Mouse (Mus musculus) limb, embryonic 15.5 days (tissue): Measurements from ENCODE around the gene Peak1. TPM values are rescaled to one million over a fixed set of nuclear protein-coding genes. Genes with fewer than 3 reads are reported as not detected.
A peak's percentile ranks its signal among the peaks of the same experiment; 100 is the strongest.
"Not testable (repeated sequence)": the region's sequence is repeated elsewhere in the genome, so short reads cannot be mapped to it uniquely, and the experiment has no call there.

ENCODE experiments used
- ATAC-seq: fragments of 200-750 bp; cut with Nextera tagmentation; 2 replicates; pipeline ENCODE4 v1.8.0; 2017; ENCODE audit warnings: low read depth, moderate TSS enrichment; ENCODE audit not compliant: insufficient number of reproducible peaks, low FRiP score, low TSS enrichment
- H3K27ac ChIP-seq: fragments of 300-500 bp; sonication (generic); 2 replicates; pipeline ENCODE4 v1.5.1; 2015; ENCODE audit warnings: moderate library complexity, mild to moderate bottlenecking, inconsistent platforms
- H3K27me3 ChIP-seq: fragments of 300-500 bp; sonication (generic); 2 replicates; pipeline ENCODE4 v1.6.1; 2015; ENCODE audit warnings: inconsistent platforms
- H3K36me3 ChIP-seq: fragments of 300-500 bp; sonication (generic); 2 replicates; pipeline ENCODE4 v1.6.1; 2015; ENCODE audit warnings: inconsistent platforms
- H3K4me1 ChIP-seq: fragments of 300-500 bp; sonication (generic); 2 replicates; pipeline ENCODE4 v1.6.1; 2015; ENCODE audit warnings: inconsistent platforms
- H3K4me2 ChIP-seq: fragments of 300-500 bp; sonication (generic); 2 replicates; pipeline ENCODE4 v1.6.1; 2015; ENCODE audit warnings: mild to moderate bottlenecking, inconsistent platforms
- H3K4me3 ChIP-seq: fragments of 300-500 bp; sonication (generic); 2 replicates; pipeline ENCODE4 v1.5.1; 2015; ENCODE audit warnings: mild to moderate bottlenecking, inconsistent platforms
- H3K9ac ChIP-seq: fragments of 300-500 bp; sonication (generic); 2 replicates; pipeline ENCODE4 v1.6.1; 2015; ENCODE audit warnings: inconsistent platforms
- H3K9me3 ChIP-seq: fragments of 300-500 bp; sonication (generic); 2 replicates; pipeline ENCODE4 v1.6.1; 2016; ENCODE audit warnings: inconsistent platforms
- WGBS: fragments of 180-500 bp; shearing (Covaris S2); methylation state at CpG from one replicate; pipeline ENCODE4 v1.1.7; 2015; 5-methylcytosine and 5-hydroxymethylcytosine counted together
- polyA plus RNA-seq: library from polyadenylated mRNA; unstranded; fragments of >200 nt; fragmentation: Nextera tagmentation; extraction: Ambion mirVana; gene quantifications from 2 replicates; pipeline ENCODE4 v1.2.1, GENCODE M21; 2015

The Peak1 gene
- polyA plus RNA-seq, 1 experiment from 2014 or later, result 11.8 TPM

- not testable (repeated sequence) for H3K9me3 ChIP-seq, H3K4me2 ChIP-seq, H3K36me3 ChIP-seq, H3K4me1 ChIP-seq, ATAC-seq, H3K4me3 ChIP-seq, H3K27ac ChIP-seq, H3K27me3 ChIP-seq, H3K9ac ChIP-seq
- WGBS, result 69% methylated on average over 29 of the region's 29 CpGs
Measured at GRCm38 (mm10) chr9:56437300-56437892, 19.5 kb upstream of the Peak1 start.

DNA sequence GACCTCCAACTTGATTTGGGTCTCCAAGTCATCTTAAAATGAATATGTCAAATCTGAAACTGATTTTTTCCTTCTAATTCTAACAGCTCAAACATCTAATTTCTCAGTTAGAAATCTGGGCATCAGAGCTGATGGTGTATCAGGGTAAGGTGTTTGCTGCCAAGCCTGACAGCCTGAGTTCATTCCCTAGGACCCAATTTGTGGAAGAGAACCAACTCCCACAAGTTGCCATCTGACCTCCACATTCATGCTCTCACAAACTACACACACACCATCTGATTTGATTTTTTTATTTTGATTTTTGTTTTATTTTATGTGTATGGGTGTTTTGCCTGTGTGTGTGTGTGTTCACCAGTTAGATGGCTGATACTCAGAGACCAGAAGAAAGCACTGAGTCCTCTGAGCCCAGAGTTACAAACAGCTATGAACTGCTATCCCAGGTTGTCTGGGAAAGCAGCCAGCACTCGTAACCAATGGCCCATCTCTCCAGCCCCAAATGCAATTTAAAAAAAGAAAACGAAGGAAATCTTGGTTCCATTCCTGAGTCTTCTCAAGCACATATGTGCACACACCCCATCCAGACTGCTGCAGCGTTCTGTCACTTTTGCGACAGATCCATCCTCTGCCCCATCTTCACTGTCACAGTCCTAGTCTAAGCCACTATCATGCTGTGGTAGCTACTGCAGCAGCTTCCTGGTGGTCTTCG is 18.1 kb upstream of the Peak1 start:
- Histone ChIP-seq H3K9ac (no peak overlapping the region), H3K9me3 (no peaks in the 10 kb centered on the region), H3K27ac (peak overlapping the region; percentile 22; the same call in 1 of the 2 replicates), H3K27me3 (no peaks in the 10 kb centered on the region), H3K4me1 (peaks cover 3% of the 10 kb centered on the region), H3K36me3 (no peaks in the 10 kb centered on the region), H3K4me2 (no peak overlapping the region), H3K4me3 (no peak overlapping the region)
- WGBS, result 48% methylated on average over 5 of the region's 5 CpGs
- ATAC-seq, result no peak

GRCm38 (mm10) chr9:56424861-56425260 is 7.0 kb upstream of the Peak1 start:
- no peak overlapping the region for H3K4me2 ChIP-seq
- no peak overlapping the region for H3K4me3 ChIP-seq
- H3K4me1 ChIP-seq, result peaks cover 7% of the 10 kb centered on the region
- no peaks in the 10 kb centered on the region for H3K36me3 ChIP-seq
- H3K9me3 ChIP-seq, result no peaks in the 10 kb centered on the region
- H3K27ac ChIP-seq, result no peak overlapping the region
- 79% methylated on average over 4 of the region's 4 CpGs for WGBS
- no peak for ATAC-seq
- no peak overlapping the region for H3K9ac ChIP-seq
- no peaks in the 10 kb centered on the region for H3K27me3 ChIP-seq

GRCm38 (mm10) chr9:56421991-56422390 is 4.1 kb upstream of the Peak1 start:
- no peak overlapping the region for H3K4me3 ChIP-seq
- 72% methylated on average over 5 of the region's 5 CpGs for WGBS
- ATAC-seq, result no peak
- H3K4me1 ChIP-seq, result peaks cover 12% of the 10 kb centered on the region
- no peak overlapping the region for H3K27ac ChIP-seq
- no peaks in the 10 kb centered on the region for H3K9me3 ChIP-seq
- H3K9ac ChIP-seq, result no peak overlapping the region
- no peak overlapping the region for H3K4me2 ChIP-seq
- no peaks in the 10 kb centered on the region for H3K36me3 ChIP-seq
- no peaks in the 10 kb centered on the region for H3K27me3 ChIP-seq

DNA sequence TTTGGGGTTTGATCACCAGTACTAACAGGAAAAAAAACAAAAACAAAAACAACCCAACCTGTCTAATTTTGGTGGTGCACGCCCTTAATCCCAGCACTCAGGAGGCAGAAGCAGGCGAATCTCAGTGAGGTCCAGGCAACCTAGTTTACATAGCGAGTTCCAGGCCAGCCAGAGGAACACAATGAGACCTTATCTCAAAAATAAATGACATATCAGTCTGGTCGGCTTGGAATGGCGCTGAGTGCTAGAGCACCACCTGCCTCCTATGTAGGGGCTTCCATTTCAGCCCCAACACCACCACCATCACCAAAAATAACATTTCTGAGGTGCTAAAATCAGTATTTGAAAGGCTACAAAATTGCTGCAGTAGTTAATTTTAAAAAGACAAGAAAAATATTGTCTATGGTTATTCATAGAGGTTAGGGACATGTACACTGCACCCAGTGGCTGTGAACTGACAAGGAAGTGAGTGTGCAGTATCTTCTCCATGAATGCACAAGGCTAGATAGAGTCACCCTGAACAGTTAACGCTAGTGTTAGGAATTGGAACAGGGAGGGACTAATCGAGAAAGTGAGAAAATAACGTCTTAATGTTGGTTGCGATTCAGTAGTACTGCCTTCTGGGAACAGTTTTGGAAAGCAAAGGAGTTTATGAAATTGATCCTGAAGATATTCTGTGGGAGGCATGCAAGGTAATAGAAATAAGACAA is 3.2 kb upstream of the Peak1 start:
- H3K27me3 ChIP-seq, result no peaks in the 10 kb centered on the region
- H3K4me3 ChIP-seq, result no peak overlapping the region
- H3K9me3 ChIP-seq, result no peaks in the 10 kb centered on the region
- 86% methylated on average over 9 of the region's 9 CpGs for WGBS
- H3K36me3 ChIP-seq, result no peaks in the 10 kb centered on the region
- peaks cover 13% of the 10 kb centered on the region for H3K4me1 ChIP-seq
- no peak overlapping the region for H3K9ac ChIP-seq
- H3K27ac ChIP-seq, result no peak overlapping the region
- ATAC-seq, result no peak
- no peak overlapping the region for H3K4me2 ChIP-seq

DNA sequence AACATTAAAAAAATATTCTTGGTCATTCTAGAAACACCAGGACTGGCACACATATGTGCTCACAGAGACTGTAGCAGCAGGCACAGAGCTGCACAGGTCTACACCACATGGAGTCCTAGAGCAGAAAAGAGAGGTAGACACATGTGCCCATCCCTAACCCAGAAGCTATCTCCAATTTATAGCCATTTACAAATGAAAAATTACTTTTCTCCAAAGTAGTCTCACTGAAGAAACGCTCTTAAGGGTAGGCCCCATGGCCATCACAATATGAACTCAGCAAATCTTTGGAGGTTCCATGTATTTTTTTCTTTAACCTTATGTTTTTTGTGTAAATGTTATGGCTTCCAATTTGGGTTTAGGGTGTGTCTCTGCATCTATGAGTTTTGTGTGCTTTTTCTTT is 2.4 kb upstream of the Peak1 start:
- Histone ChIP-seq H3K4me2 (no peak overlapping the region), H3K4me3 (no peak overlapping the region), H3K27me3 (no peaks in the 10 kb centered on the region), H3K36me3 (no peaks in the 10 kb centered on the region), H3K4me1 (peaks cover 13% of the 10 kb centered on the region), H3K9ac (no peak overlapping the region), H3K27ac (no peak overlapping the region), H3K9me3 (no peaks in the 10 kb centered on the region)
- no peak for ATAC-seq
- 96% methylated on average over 1 of the region's 1 CpGs for WGBS

GRCm38 (mm10) chr9:56418738-56419239 is 922 bp upstream of the Peak1 start:
- H3K27ac ChIP-seq, result peak overlapping the region; percentile 96
- WGBS, result under 1% methylated on average over 11 of the region's 11 CpGs
- H3K4me2 ChIP-seq, result peak overlapping the region; percentile 62
- peak; percentile 28; the same call in 1 of the 2 replicates for ATAC-seq
- no peaks in the 10 kb centered on the region for H3K36me3 ChIP-seq
- H3K4me3 ChIP-seq, result peak overlapping the region; percentile 85
- no peaks in the 10 kb centered on the region for H3K27me3 ChIP-seq
- peaks cover 13% of the 10 kb centered on the region for H3K4me1 ChIP-seq
- no peaks in the 10 kb centered on the region for H3K9me3 ChIP-seq
- peak overlapping the region; percentile 55; the same call in 1 of the 2 replicates for H3K9ac ChIP-seq

DNA sequence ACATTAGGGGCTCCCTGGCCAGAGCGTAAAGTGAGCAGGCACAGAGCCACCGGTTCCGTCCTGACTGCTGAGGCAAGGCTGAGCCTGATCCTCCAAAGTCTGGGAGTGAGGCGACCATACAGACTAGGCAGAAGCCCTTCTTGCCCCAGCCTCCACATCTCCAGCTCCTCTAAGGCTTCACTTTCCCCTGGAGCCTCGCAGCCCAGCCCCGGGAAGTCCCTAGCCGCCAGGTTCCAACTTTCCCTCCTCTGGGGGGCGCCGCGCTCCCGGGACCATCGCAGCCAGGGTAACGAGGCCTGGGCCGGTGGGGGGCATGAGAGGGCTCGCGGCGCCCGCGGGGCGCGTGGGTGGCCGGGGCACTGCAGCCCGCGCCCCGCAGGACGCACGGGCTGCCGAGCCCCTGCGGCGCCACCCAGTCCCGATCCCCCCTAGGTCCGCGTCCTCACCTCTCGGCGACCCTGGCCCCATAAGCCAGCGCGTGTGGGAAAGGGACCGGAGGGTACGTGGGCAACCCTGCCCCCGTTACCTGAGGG is 386 bp downstream of the Peak1 start:
- peak overlapping the region; percentile 85 for H3K4me3 ChIP-seq
- H3K9ac ChIP-seq, result peak overlapping the region; percentile 77
- WGBS, result under 1% methylated on average over 39 of the region's 40 CpGs
- H3K27me3 ChIP-seq, result no peaks in the 10 kb centered on the region
- peak; percentile 56 for ATAC-seq
- peak overlapping the region; percentile 96 for H3K27ac ChIP-seq
- no peaks in the 10 kb centered on the region for H3K36me3 ChIP-seq
- peak overlapping the region; percentile 62 for H3K4me2 ChIP-seq
- peaks cover 13% of the 10 kb centered on the region for H3K4me1 ChIP-seq
- no peaks in the 10 kb centered on the region for H3K9me3 ChIP-seq

GRCm38 (mm10) chr9:56415935-56416607 is 1.8 kb downstream of the Peak1 start:
- 51% methylated on average over 4 of the region's 4 CpGs for WGBS
- H3K27me3 ChIP-seq, result no peaks in the 10 kb centered on the region
- H3K4me2 ChIP-seq, result no peak overlapping the region
- H3K9me3 ChIP-seq, result no peaks in the 10 kb centered on the region
- no peak for ATAC-seq
- no peak overlapping the region for H3K9ac ChIP-seq
- H3K27ac ChIP-seq, result no peak overlapping the region
- peaks cover 11% of the 10 kb centered on the region for H3K4me1 ChIP-seq
- no peaks in the 10 kb centered on the region for H3K36me3 ChIP-seq
- no peak overlapping the region; the same call in 1 of the 2 replicates for H3K4me3 ChIP-seq

DNA sequence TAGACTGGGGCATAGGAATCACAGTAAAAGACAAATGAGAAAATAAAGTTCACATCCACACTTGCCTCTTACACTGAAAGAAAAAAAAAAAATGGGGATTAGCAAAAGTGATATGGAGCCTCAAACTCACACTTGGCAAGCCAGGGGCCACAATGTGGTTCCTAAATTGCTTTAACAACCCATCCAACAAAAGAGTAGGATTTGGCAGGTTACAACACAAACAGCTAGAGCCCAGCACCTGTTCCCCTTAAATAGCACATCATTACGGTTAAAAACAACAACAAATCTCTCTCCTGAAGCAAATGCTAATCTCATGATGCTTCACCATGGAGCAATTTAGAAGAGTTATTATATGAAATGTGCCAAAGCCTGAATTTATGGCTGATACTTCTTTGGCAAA is 2.5 kb downstream of the Peak1 start:
- WGBS, result 78% methylated on average over 1 of the region's 1 CpGs

DNA sequence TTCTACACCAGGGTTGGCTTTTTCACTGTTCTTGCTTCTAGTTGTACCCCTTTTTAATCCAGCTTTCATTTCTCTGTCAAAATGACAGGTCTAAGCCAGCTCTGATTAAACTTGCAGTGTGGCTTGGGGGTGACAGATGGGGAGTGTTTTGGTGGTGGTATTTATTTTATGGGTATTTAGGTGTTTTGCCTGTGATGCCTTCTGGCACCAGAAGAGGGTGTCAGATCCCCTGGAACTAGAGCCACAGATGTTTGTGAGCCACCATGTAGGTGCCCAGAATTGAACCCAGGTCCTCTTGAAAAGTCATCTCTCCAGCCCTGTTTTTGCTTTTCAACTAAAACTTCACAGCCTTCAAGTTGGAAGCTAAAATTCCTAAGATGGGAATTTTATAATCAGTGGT is 3.5 kb downstream of the Peak1 start:
- Histone ChIP-seq H3K27ac (no peak overlapping the region), H3K36me3 (no peaks in the 10 kb centered on the region), H3K4me1 (0 out of 2 replicates have a peak, but pooled peaks cover 6% of the 10 kb centered on the region), H3K27me3 (no peaks in the 10 kb centered on the region), H3K4me3 (no peak overlapping the region), H3K9me3 (no peaks in the 10 kb centered on the region), H3K4me2 (no peak overlapping the region), H3K9ac (no peak overlapping the region)
- no peak for ATAC-seq

More for the DNA sequence above, 2.5 kb downstream of the Peak1 start:
- Histone ChIP-seq H3K27me3 (no peaks in the 10 kb centered on the region), H3K9ac (no peak overlapping the region), H3K36me3 (no peaks in the 10 kb centered on the region), H3K9me3 (no peaks in the 10 kb centered on the region), H3K4me1 (0 out of 2 replicates have a peak, but pooled peaks cover 8% of the 10 kb centered on the region), H3K4me2 (no peak overlapping the region), H3K27ac (no peak overlapping the region), H3K4me3 (no peak overlapping the region)
- ATAC-seq, result no peak
